Mouse (Mus musculus) CH12.LX (cell line): ENCODE data around the gene Cacna1c. TPM values are rescaled to one million over a fixed set of nuclear protein-coding genes. Genes with fewer than 3 reads are reported as not detected.

Experiments
- DNase-seq: peaks from one replicate; pipeline ENCODE4 v3.0.0-alpha.2; 2013; ENCODE audit errors: extremely low read depth
- H3K27ac ChIP-seq: 2 replicates; pipeline ENCODE4 v1.5.1; 2012; ENCODE audit warnings: low read depth, mild to moderate bottlenecking, control low read depth, moderate library complexity; ENCODE audit not compliant: insufficient read depth
- H3K27me3 ChIP-seq: replicated peaks from 2 replicates; pipeline ENCODE3; 2012; ENCODE audit warnings: inconsistent platforms
- H3K36me3 ChIP-seq, 2 experiments: replicated peaks in 1 of 2; 2 replicates each; pipeline versions ENCODE3 to v1.6.1; 2012; ENCODE audit warnings: inconsistent platforms in 1 of 2, low read length in 1 of 2, mild to moderate bottlenecking in 1 of 2, mixed read lengths in 1 of 2, moderate library complexity in 1 of 2; ENCODE audit not compliant: control insufficient read depth in 1 of 2, insufficient read depth in 1 of 2
- H3K4me1 ChIP-seq, 2 experiments: 2 replicates each; pipeline ENCODE4 v1.6.1; 2012; ENCODE audit warnings: inconsistent platforms in 1 of 2, moderate library complexity in 1 of 2; ENCODE audit not compliant: insufficient read depth in 2 of 2, control insufficient read depth in 1 of 2
- H3K4me2 ChIP-seq: 2 replicates; pipeline ENCODE4 v1.6.1; 2012; ENCODE audit warnings: low read depth, mild to moderate bottlenecking, control low read depth; ENCODE audit not compliant: poor library complexity, insufficient read depth, severe bottlenecking
- H3K4me3 ChIP-seq, 3 experiments: fragments of 150-350 bp in 1 of 3; sonication (generic) in 1 of 3; replicated peaks in 1 of 3; 2 replicates each; pipeline versions ENCODE3 to v1.5.1; 2011 to 2012; ENCODE audit warnings: low read depth in 2 of 3, low read length in 2 of 3, mild to moderate bottlenecking in 2 of 3, moderate library complexity in 2 of 3, control low read depth in 1 of 3, improper control_type of control experiment in 1 of 3, inconsistent platforms in 1 of 3, mixed read lengths in 1 of 3; ENCODE audit not compliant: poor library complexity in 1 of 3
- H3K79me2 ChIP-seq: replicated peaks from 2 replicates; pipeline ENCODE4 v1.6.1; 2012; ENCODE audit warnings: mild to moderate bottlenecking, moderate library complexity; ENCODE audit not compliant: control insufficient read depth, poor library complexity, insufficient read depth, severe bottlenecking; ENCODE audit errors: extremely low read depth
- H3K9ac ChIP-seq: 2 replicates; pipeline ENCODE4 v1.6.1; 2012; ENCODE audit warnings: low read depth, mild to moderate bottlenecking, control low read depth, moderate library complexity; ENCODE audit not compliant: insufficient read depth
- H3K9me3 ChIP-seq: replicated peaks from 2 replicates; pipeline ENCODE3; 2012; ENCODE audit warnings: low read length, inconsistent platforms, mixed read lengths
- BHLHE40 ChIP-seq: IDR thresholded peaks from 2 replicates; pipeline ENCODE4 v1.6.1; 2011; ENCODE audit warnings: mild to moderate bottlenecking, low read depth, low read length, improper control_type of control experiment
- CTCF ChIP-seq, 2 experiments: IDR thresholded peaks in 1 of 2; conservative IDR thresholded peaks in 1 of 2; 2 replicates each; pipeline ENCODE4 v1.5.1; 2011 to 2012; ENCODE audit warnings: low read depth in 2 of 2, low read length in 2 of 2, improper control_type of control experiment in 1 of 2, inconsistent platforms in 1 of 2, mild to moderate bottlenecking in 1 of 2, moderate library complexity in 1 of 2
- EP300 ChIP-seq: IDR thresholded peaks from 2 replicates; pipeline ENCODE4 v1.6.1; 2011; ENCODE audit warnings: low read length, improper control_type of control experiment
- GABPA ChIP-seq: IDR thresholded peaks from 2 replicates; pipeline ENCODE4 v1.6.1; 2012; ENCODE audit warnings: low read depth, low read length, improper control_type of control experiment, inconsistent platforms; ENCODE audit not compliant: insufficient replicate concordance
- HCFC1 ChIP-seq: IDR thresholded peaks from 2 replicates; pipeline ENCODE4 v1.6.1; 2012; ENCODE audit warnings: low read depth, mild to moderate bottlenecking, inconsistent platforms, low read length, improper control_type of control experiment
- JUN ChIP-seq: IDR thresholded peaks from 2 replicates; pipeline ENCODE4 v1.6.1; 2011; ENCODE audit warnings: low read depth, mild to moderate bottlenecking, low read length, improper control_type of control experiment, moderate library complexity; ENCODE audit not compliant: insufficient read depth
- KAT2A ChIP-seq: IDR thresholded peaks from 2 replicates; pipeline ENCODE4 v1.6.1; 2012; ENCODE audit warnings: low read length, improper control_type of control experiment, inconsistent platforms; ENCODE audit not compliant: insufficient replicate concordance
- MAFK ChIP-seq: IDR thresholded peaks from 2 replicates; pipeline ENCODE4 v1.6.1; 2011; ENCODE audit warnings: low read length, improper control_type of control experiment; ENCODE audit not compliant: insufficient replicate concordance
- MAX ChIP-seq: IDR thresholded peaks from 2 replicates; pipeline ENCODE4 v1.6.1; 2011; ENCODE audit warnings: low read length, improper control_type of control experiment
- MAZ ChIP-seq: IDR thresholded peaks from 2 replicates; pipeline ENCODE4 v1.6.1; 2012; ENCODE audit warnings: low read depth, mild to moderate bottlenecking, inconsistent platforms, low read length, improper control_type of control experiment, moderate library complexity
- MEF2A ChIP-seq: IDR thresholded peaks from 2 replicates; pipeline ENCODE4 v1.6.1; 2014; ENCODE audit warnings: low read depth, mild to moderate bottlenecking, inconsistent platforms, low read length, improper control_type of control experiment, borderline replicate concordance
- MXI1 ChIP-seq: IDR thresholded peaks from 2 replicates; pipeline ENCODE4 v1.6.1; 2011; ENCODE audit warnings: mild to moderate bottlenecking, low read depth, low read length, improper control_type of control experiment
- MYC ChIP-seq: IDR thresholded peaks from 2 replicates; pipeline ENCODE4 v1.6.1; 2011; ENCODE audit warnings: low read depth, mild to moderate bottlenecking, improper control_type of control experiment, low read length
- POLR2A ChIP-seq: IDR thresholded peaks from 2 replicates; pipeline ENCODE4 v1.6.1; 2011; ENCODE audit warnings: low read depth, mild to moderate bottlenecking, improper control_type of control experiment, low read length
- POLR2AphosphoS2 ChIP-seq: IDR thresholded peaks from 2 replicates; pipeline ENCODE4 v1.6.1; 2011; ENCODE audit warnings: low read depth, low read length, improper control_type of control experiment
- RAD21 ChIP-seq: IDR thresholded peaks from 2 replicates; pipeline ENCODE4 v1.6.1; 2011; ENCODE audit warnings: low read depth, mild to moderate bottlenecking, low read length, improper control_type of control experiment, moderate library complexity
- SMC3 ChIP-seq: IDR thresholded peaks from 2 replicates; pipeline ENCODE4 v1.6.1; 2011; ENCODE audit warnings: low read depth, low read length, improper control_type of control experiment
- USF2 ChIP-seq: conservative IDR thresholded peaks from 2 replicates; pipeline ENCODE4 v1.6.1; 2011; ENCODE audit warnings: low read depth, low read length, improper control_type of control experiment
- ZC3H11A ChIP-seq: IDR thresholded peaks from 2 replicates; pipeline ENCODE4 v1.6.1; 2012; ENCODE audit warnings: low read depth, mild to moderate bottlenecking, inconsistent platforms, low read length, improper control_type of control experiment
- ZKSCAN1 ChIP-seq: IDR thresholded peaks from 2 replicates; pipeline ENCODE4 v1.6.1; 2012; ENCODE audit warnings: low read depth, inconsistent platforms, low read length, improper control_type of control experiment, borderline replicate concordance
- ZNF384 ChIP-seq: IDR thresholded peaks from 2 replicates; pipeline ENCODE4 v1.6.1; 2012; ENCODE audit warnings: low read depth, low read length, improper control_type of control experiment, inconsistent platforms
- dilution Hi-C: fragments of 300-500 bp; cut with MboI; formaldehyde crosslinking; loops from 2 replicates; pipeline ENCODE4 v1.14.3; 2020; ENCODE audit warnings: low sequenced_read_pairs; ENCODE audit not compliant: extremely low pct_unique_long_range_greater_than_20kb, extremely low pct_ligation_motif_present
- in situ Hi-C: fragments of 300-500 bp; cut with MboI; formaldehyde crosslinking; loops from 3 replicates; pipeline ENCODE4 v1.14.3; 2019; ENCODE audit warnings: low sequenced_read_pairs, low pct_ligation_motif_present, low pct_unique_long_range_greater_than_20kb, mixed read lengths
- polyA plus RNA-seq: library from polyadenylated mRNA; unstranded; fragments of >175 nt; gene quantifications from 2 replicates; pipeline ENCODE4 v1.2.1, GENCODE M21; 2012; ENCODE audit warnings: low read depth; ENCODE audit not compliant: insufficient read length
- total RNA-seq, 2 experiments: library from RNA; depleted of rRNA; stranded (reverse); fragments of 300-350 nt in 1 of 2; fragments of >200 nt in 1 of 2; gene quantifications; 2 replicates each; pipeline ENCODE4 v1.2.3; 2012 to 2014

Gene Cacna1c
- total and polyA plus RNA-seq, 3 experiments: 0.04 TPM; not detected in 2

DNA sequence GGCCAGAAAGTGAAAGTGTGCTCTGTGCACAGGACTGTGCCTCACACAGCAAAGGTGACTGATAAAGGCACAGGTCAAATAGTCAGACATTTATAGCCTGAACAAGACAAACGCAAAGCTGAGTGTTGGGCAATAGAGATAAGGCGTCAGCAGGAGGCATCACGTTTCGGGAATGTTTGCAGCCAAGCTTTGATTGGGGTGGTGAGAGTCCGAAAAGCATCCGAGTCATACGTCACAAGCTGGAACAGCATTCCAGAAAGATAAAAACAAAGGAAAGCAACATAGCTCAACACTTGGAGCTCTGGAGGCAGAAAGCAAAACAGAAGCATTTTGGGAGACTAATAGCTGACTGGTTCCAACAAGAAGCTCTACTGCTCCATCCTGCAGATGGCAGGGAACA lies 56.7 kb downstream of the Cacna1c start:
- TF ChIP-seq ZC3H11A: no peak
- no peak for TF ChIP-seq JUN
- TF ChIP-seq POLR2AphosphoS2: no peak
- no peak for TF ChIP-seq BHLHE40
- no peak for TF ChIP-seq GABPA
- no peak for TF ChIP-seq MAZ
- no peak for TF ChIP-seq MAX
- TF ChIP-seq ZKSCAN1: no peak
- TF ChIP-seq MEF2A: no peak
- TF ChIP-seq RAD21: no peak
- no peak for TF ChIP-seq POLR2A
- no peak for TF ChIP-seq HCFC1
- TF ChIP-seq CTCF (conservative IDR thresholded peaks at IDR 0.05 in 1 of 2, IDR thresholded peaks at IDR 0.05 in 1 of 2; ENCODE audit: low read depth in 2 of 2, low read length in 2 of 2): no peak
- no peaks in the 10 kb centered on the region for H3K79me2 ChIP-seq
- H3K36me3 ChIP-seq: no peaks in the 10 kb centered on the region
- H3K27me3 ChIP-seq: peaks cover 70% of the 10 kb centered on the region
- H3K9me3 ChIP-seq: no peaks in the 10 kb centered on the region
- dilution Hi-C loops: no loop called here
- H3K27ac ChIP-seq: no peak overlapping the region
- no peak for DNase-seq
- no peak overlapping the region for H3K4me2 ChIP-seq
- H3K4me1 ChIP-seq: no peaks in the 10 kb centered on the region
- in situ Hi-C loops: no loop called here
- H3K9ac ChIP-seq: no peak overlapping the region
- H3K4me3 ChIP-seq: no peak overlapping the region

DNA sequence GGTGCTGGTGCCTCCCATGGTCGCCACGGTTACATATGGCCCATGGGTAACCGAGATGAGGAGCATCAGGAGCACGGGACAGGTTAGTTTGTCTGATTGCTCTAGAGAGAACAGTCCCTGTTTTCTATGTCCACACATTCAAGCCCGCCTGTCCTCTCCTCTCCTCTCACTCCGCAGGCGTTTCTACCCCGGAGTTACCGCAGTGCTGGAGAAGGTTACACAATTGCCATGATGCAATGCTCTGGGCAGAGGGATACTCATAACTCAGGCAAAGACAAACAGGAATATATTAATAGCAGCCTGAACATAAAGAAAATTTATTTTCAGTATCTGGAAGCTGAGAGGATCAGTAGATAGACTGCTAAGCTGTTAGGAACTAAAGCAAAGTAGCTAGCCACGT lies 58.5 kb downstream of the Cacna1c start:
- Histone ChIP-seq H3K4me1 (no peaks in the 10 kb centered on the region), H3K4me2 (no peak overlapping the region), H3K9ac (no peak overlapping the region), H3K27me3 (peaks cover 72% of the 10 kb centered on the region), H3K4me3 (no peak overlapping the region), H3K79me2 (no peaks in the 10 kb centered on the region), H3K9me3 (no peaks in the 10 kb centered on the region), H3K27ac (no peak overlapping the region), H3K36me3 (no peaks in the 10 kb centered on the region)
- dilution Hi-C loops: no loop called here
- TF ChIP-seq KAT2A: no peak
- TF ChIP-seq EP300: no peak
- no peak for TF ChIP-seq MAFK
- TF ChIP-seq MXI1: no peak
- TF ChIP-seq USF2: no peak
- TF ChIP-seq MAX: no peak
- TF ChIP-seq ZNF384: no peak
- TF ChIP-seq SMC3: no peak
- no peak for TF ChIP-seq MYC
- no peak for DNase-seq
- in situ Hi-C loops: no loop called here
